In the genomic region with DNA sequence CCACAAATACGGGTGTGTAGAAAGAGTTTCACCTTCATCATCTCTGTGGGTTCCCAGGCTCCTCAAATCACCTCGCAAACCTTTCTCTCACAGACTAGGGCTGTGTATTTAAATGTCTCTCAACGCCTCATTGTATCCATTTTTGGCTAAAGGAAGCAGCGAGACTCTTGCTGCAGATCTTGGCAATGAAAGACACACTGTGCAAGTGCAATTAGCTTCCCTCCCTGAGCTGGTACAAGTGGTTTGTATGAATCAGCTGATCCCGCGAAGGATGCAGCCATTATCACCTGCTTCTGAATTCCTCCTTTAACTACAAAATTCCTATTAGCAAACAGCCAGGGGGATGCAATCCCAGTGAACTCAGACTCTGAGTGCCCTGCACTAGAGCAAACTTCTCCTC, we compare ENCODE assay signal across 18 mouse cellular contexts.
DNase-seq lines count a peak whose midpoint lies in the region; ATAC-seq lines count a peak whose summit lies in the region.
"Had no signal": no experiment of that assay in that cellular context is flagged by ENCODE, and none has a peak within 500 bp of the region (broad histone marks: within the 10 kb centered on the region; RNA-seq: fewer than 3 reads in every experiment).

No protein-coding gene starts in this region.

- no peak overlapping the region for H3K9ac ChIP-seq in forebrain, embryonic 13.5 days
- no peak overlapping the region for H3K9ac ChIP-seq in intestine, embryonic 14.5 days (ENCODE audit: low read length)
- no peak overlapping the region for H3K9ac ChIP-seq in intestine, embryonic 15.5 days
- H3K9ac ChIP-seq: embryonic facial prominence, embryonic 12.5 days had no signal

- DNase-seq in forebrain, embryonic 10.5 days (ENCODE audit: extremely low spot score, low spot score), result no peak
- peak; percentile 46 for DNase-seq in intestine, embryonic 14.5 days (ENCODE audit: low spot score)
- DNase-seq in right cerebral cortex, adult 2 months (ENCODE audit: low spot score in 2 of 2), result peak; percentile 42 to 51
- DNase-seq in right cerebral cortex, postnatal 14 days, result no peak
- no peak for DNase-seq in heart, adult 9 months (ENCODE audit: low spot score in 2 of 2)
- no peak for DNase-seq in embryo, embryonic 10 days (ENCODE audit: low spot score)
- DNase-seq: adrenal gland, adult 8-10 months; cerebellum, adult 9-11 months; gastrocnemius, postnatal 36 days; kidney, adult 11 months; liver; lung, postnatal 10 days; thymus, postnatal 14 days had no signal

- 38% methylated on average over 6 of the region's 6 CpGs for WGBS in forebrain, embryonic 13.5 days
- WGBS in forebrain, embryonic 10.5 days, result 83% methylated on average over 6 of the region's 6 CpGs
- WGBS in intestine, embryonic 14.5 days, result 57% methylated on average over 6 of the region's 6 CpGs
- 69% methylated on average over 6 of the region's 6 CpGs for WGBS in intestine, embryonic 15.5 days

- H3K4me1 ChIP-seq in forebrain, embryonic 13.5 days, result peaks cover 12% of the 10 kb centered on the region
- H3K4me1 ChIP-seq in forebrain, embryonic 10.5 days, result no peaks in the 10 kb centered on the region
- H3K4me1 ChIP-seq in intestine, embryonic 14.5 days (replicated peaks; ENCODE audit: control insufficient read depth, insufficient read depth, low read length), result no peaks in the 10 kb centered on the region
- no peaks in the 10 kb centered on the region for H3K4me1 ChIP-seq in intestine, embryonic 15.5 days (replicated peaks)
- H3K4me1 ChIP-seq: embryonic facial prominence, embryonic 12.5 days had no signal

- no peaks in the 10 kb centered on the region for H3K36me3 ChIP-seq in forebrain, embryonic 13.5 days (ENCODE audit: poor library complexity, severe bottlenecking)
- H3K36me3 ChIP-seq in forebrain, embryonic 10.5 days (replicated peaks), result no peaks in the 10 kb centered on the region
- H3K36me3 ChIP-seq in intestine, embryonic 14.5 days (ENCODE audit: control insufficient read depth, insufficient read depth, low read length), result no peaks in the 10 kb centered on the region
- H3K36me3 ChIP-seq in intestine, embryonic 15.5 days, result no peaks in the 10 kb centered on the region
- H3K36me3 ChIP-seq: embryonic facial prominence, embryonic 12.5 days had no signal

- no peaks in the 10 kb centered on the region for H3K9me3 ChIP-seq in forebrain, embryonic 13.5 days (replicated peaks)
- no peaks in the 10 kb centered on the region for H3K9me3 ChIP-seq in forebrain, embryonic 10.5 days
- no peaks in the 10 kb centered on the region for H3K9me3 ChIP-seq in intestine, embryonic 14.5 days (ENCODE audit: control insufficient read depth, low read length)
- H3K9me3 ChIP-seq in intestine, embryonic 15.5 days, result no peaks in the 10 kb centered on the region; the same call in 1 of the 2 replicates
- H3K9me3 ChIP-seq: embryonic facial prominence, embryonic 12.5 days had no signal

- H3K4me2 ChIP-seq in forebrain, embryonic 13.5 days, result no peak overlapping the region
- no peak overlapping the region for H3K4me2 ChIP-seq in intestine, embryonic 14.5 days (ENCODE audit: low read length)
- no peak overlapping the region for H3K4me2 ChIP-seq in intestine, embryonic 15.5 days (replicated peaks)
- H3K4me2 ChIP-seq: embryonic facial prominence, embryonic 12.5 days had no signal

- H3K27me3 ChIP-seq in forebrain, embryonic 13.5 days, result no peaks in the 10 kb centered on the region
- H3K27me3 ChIP-seq in forebrain, embryonic 10.5 days (ENCODE audit: poor library complexity, severe bottlenecking), result no peaks in the 10 kb centered on the region
- H3K27me3 ChIP-seq in intestine, embryonic 14.5 days (replicated peaks; ENCODE audit: control insufficient read depth, insufficient read depth, low read length), result no peaks in the 10 kb centered on the region
- H3K27me3 ChIP-seq in intestine, embryonic 15.5 days (replicated peaks), result no peaks in the 10 kb centered on the region
- H3K27me3 ChIP-seq: embryonic facial prominence, embryonic 12.5 days had no signal

- no peak overlapping the region for H3K4me3 ChIP-seq in forebrain, embryonic 13.5 days
- H3K4me3 ChIP-seq in forebrain, embryonic 10.5 days, result no peak overlapping the region
- H3K4me3 ChIP-seq in intestine, embryonic 14.5 days (ENCODE audit: low read depth, low read length), result no peak overlapping the region
- no peak overlapping the region for H3K4me3 ChIP-seq in intestine, embryonic 15.5 days (replicated peaks)
- H3K4me3 ChIP-seq: embryonic facial prominence, embryonic 12.5 days; erythroblast, embryonic 14.5 days had no signal

- no peak overlapping the region for H3K27ac ChIP-seq in forebrain, embryonic 13.5 days
- H3K27ac ChIP-seq in forebrain, embryonic 10.5 days, result no peak overlapping the region
- no peak overlapping the region for H3K27ac ChIP-seq in intestine, embryonic 14.5 days (ENCODE audit: low read depth)
- H3K27ac ChIP-seq in intestine, embryonic 15.5 days, result no peak overlapping the region
- H3K27ac ChIP-seq: embryonic facial prominence, embryonic 12.5 days; kidney, postnatal 0 days had no signal

- ATAC-seq in forebrain, embryonic 13.5 days, result peak; percentile 70
- no peak for ATAC-seq in intestine, embryonic 14.5 days (replicated peaks; ENCODE audit: low FRiP score, low TSS enrichment, low read depth)
- no peak for ATAC-seq in intestine, embryonic 15.5 days

Comparison
In these comparisons a context has a peak if more than half of its experiments do, and no peak if none do; other contexts are left out.
1. DNase-seq: peak in intestine, embryonic 14.5 days (single experiment) and right cerebral cortex, adult 2 months (2 of 2); none in forebrain, embryonic 10.5 days (single experiment), right cerebral cortex, postnatal 14 days (single experiment), heart, adult 9 months (0 of 2) and embryo, embryonic 10 days (single experiment).